Mouse (Mus musculus) ES-CJ7 (cell line): ENCODE data around the gene Sidt2.

Source experiments
- DNase-seq: peaks from one replicate; pipeline ENCODE4 v3.0.0; 2011; ENCODE audit warnings: low read depth, low spot score

Sidt2 gene

DNA sequence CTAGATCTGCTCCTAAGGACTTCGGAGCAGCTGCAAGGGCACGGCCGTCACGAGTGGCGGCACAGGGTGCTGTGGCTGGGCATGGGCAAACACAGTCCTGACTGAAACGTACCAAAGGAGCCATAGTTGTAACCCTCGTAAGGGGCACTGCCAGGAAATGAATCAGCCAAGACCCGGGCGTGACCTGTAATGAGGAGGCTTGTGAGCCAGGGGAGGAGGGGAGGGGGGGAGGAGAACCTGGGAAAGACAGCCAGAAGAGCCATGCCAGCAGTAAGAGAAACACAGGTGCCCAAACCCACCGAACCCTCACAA is 8.2 kb downstream of the Sidt2 start:
- DNase-seq: no peak

DNA sequence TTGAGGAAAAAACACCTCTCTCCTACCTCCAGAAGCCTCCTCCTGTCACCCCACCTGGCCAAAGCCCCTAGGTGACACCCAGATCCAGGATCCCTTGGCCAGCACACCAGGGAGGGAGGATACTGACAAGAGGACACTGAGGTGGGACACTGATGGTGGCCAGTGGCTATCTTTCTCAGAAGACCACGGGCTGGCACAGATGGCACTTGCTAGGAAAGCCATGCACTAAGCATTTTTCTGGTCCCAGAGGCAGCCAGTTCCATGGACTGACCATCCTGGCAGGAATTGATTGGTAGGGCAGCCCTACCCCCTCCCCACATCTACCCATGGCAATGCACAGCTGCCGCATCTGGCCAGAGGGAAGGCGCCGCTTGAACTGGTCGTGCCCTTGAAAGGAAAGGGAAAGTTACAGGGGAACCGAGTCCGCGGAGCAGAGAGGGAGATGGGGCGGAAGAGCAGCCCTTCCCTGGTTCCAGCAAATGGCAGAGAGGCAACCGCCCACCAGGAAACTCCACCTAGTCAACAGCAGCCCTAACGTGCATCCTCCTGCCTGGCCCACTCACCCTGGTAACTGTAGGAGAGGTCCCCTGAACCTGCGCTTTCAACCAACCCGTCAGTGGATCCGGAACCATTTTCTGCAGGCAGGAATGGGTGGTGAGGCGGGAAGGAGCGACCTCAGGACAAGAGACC is 8.7 kb downstream of the Sidt2 start:
- DNase-seq: no peak

DNA sequence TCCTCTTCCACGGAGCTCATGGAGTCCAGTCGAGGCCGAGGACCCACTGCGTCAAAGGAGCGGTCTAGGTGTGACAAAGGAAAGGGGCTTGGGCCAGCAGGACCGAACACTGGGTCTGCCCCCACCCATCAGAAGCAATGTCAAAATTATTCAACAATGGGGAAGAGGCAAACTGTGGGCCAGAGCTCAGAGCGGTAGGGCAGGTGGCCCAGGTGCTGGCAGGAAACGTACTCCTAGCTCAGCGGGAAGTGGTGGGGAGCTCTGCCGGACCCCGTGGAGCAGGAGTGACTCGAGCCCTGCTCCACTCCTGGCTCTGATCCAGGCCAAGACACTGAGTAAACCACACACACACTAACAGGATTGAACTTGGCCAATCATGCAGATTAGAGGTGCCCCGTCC is 9.3 kb downstream of the Sidt2 start:
- DNase-seq: no peak

DNA sequence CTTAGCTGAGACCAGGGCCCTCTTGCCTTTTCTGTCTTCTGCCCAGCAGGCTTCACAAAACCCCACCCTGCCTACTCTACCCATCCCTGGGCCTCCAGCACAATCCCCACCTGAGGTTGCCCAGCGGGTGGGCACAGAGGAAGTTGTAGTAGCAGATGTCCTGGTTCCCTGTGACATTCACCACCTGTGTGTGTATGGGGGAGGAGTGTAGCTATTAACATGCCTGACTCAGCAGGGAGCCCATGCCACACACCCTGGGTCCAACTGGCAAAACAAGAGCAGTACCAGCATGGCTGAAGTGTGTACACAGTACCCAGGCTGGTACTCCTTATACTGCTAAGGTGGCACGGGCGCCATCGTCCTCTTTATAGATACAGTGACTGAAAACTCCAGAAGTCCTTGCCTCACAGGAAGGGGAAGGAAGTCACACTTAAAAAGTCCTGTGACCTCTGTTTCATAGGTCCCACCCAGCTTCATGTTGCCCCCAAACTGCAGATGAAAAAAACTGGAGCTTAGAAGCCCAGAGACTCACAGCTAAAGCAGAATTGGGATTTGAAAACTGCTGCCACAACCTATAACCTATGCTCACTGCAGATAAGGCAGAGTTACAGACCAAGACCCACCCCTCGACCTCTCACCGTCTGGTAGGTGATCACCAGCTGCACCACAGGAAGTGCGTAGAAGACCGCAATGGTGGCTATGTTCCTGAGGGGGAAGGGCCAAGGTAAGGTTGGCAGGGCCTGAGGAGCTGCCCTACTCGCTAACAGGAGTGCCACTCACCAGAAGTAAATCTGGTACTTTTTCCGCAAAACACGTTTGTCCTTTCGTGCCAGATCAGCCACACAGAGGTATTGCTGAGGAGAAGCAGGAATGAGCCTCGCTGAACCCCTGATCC is 10.3 kb downstream of the Sidt2 start:
- DNase-seq: no peak

DNA sequence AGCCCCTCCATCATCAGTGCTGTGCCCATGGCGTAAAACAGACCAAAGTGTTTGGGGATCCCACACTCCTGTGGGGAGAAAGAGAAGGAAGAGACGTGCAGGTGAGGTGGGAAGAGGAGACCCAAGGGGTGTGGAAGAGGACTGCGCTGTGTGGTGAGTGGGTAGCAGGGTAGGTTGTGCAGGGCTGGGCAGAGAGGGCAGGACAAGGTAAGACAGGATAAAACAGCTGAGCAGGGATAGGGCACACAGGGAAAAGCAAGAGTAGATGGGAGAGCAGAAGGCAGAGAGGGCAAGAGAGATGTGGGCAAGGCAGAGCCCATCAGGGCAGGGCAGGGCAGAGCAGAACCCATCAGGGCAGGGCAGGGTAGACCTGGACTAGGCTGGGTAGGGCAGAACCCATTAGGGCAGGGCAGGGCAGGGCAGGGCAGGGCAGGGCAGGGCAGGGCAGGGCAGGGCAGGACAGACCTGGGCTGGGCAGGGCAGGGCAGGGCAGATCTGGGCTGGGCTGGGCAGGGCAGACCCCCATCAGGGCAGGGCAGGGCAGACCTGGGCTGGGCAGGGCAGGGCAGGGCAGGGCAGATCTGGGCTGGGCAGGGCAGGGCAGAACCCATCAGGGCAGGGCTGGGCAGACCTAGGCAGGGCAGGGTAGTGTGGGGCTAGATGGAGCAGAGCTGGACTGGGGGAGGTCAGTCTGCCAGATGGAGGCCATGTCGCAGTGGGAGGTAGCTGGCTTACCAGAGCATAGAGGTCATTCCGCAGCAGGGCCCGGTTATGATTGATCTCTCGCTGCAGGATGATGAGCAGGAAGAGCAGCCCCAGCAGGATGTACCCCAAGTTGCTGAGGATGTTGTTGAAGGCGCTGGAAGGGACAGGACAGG is 11.2 kb downstream of the Sidt2 start:
- DNase-seq: no peak

DNA sequence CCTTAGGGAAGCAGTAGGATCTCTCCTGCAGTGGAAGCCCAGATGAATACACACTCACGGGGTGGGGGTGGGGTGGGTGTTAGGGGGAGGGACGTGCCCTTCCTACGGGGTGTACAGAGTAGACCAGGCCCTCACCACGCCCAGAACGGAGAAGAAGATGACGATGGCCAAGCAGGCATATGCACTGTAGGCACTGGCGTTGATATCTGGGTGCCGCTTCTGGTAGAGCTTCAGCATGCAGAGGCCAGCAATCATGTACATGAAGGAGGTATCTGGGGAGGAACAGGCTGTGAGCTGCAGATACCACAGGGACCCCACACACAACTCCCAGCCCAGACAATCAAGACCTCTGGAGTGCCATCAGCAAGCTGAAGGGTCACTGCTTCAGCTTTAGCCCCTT is 12.1 kb downstream of the Sidt2 start:
- DNase-seq: no peak

DNA sequence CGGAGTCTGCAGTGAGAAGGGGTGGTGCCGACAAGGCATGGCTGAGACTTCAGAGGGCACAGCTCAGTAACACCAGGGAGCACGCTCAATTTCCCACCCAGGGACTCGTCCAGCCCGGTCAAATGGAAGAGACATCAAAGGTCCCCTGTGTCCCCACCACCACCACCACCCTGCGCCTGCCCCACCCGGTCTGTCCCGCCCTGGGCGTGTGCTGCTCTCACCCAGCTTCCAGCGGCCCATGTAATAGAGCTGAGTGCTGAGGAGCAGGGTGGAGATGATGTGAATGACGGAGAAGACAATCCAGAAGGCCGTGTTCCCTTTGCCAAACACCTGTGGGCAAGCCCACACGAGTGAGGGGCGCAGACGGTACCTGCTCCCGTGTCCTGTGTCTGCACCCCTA is 12.6 kb downstream of the Sidt2 start:
- no peak for DNase-seq

DNA sequence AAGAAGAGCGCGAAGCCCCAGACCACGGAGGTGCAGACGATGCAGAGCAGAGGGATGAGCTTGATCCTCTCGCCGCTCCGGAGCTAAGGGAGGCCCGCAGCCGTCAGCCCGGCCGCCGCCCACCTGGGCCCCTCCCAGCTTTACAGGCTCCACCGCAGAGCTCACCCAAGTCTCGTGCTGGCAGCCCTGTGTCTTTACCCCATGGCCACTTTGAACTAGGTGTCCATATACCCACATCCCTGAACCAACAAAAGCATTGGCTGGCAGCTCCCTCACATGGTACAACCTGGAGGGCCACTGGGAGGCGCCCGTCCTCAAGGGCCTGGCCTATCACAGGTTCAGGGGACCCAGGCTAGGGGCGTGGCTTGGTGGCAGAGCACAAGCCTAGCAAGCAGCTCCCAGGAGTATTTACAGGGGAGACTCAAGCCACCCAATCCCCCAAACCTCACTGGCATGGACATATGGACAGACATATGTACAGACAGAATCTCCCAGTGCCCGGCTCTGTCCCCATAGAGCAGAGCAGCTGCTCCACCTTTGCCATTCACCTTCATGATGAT is 13.6 kb downstream of the Sidt2 start:
- peak; percentile 29 for DNase-seq

DNA sequence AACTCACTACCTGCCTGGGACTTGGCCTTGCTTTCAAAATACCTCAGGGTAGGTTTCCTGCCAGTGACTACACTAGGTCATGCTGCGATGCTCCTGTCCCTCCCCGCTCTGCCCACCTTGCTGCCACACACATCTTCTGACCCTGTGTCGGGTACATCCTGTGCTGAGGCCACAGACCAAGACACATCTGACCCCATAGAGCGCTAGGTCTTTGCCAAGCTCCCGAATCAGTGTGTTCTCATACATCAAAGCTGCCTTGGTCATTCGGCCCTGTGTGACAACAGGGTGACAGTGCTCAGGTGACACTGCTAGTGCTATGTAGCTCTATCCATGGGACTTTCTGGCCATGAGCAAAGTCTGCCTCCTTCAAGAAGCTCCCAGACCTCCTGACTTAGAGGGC is 15.3 kb downstream of the Sidt2 start:
- DNase-seq: no peak

DNA sequence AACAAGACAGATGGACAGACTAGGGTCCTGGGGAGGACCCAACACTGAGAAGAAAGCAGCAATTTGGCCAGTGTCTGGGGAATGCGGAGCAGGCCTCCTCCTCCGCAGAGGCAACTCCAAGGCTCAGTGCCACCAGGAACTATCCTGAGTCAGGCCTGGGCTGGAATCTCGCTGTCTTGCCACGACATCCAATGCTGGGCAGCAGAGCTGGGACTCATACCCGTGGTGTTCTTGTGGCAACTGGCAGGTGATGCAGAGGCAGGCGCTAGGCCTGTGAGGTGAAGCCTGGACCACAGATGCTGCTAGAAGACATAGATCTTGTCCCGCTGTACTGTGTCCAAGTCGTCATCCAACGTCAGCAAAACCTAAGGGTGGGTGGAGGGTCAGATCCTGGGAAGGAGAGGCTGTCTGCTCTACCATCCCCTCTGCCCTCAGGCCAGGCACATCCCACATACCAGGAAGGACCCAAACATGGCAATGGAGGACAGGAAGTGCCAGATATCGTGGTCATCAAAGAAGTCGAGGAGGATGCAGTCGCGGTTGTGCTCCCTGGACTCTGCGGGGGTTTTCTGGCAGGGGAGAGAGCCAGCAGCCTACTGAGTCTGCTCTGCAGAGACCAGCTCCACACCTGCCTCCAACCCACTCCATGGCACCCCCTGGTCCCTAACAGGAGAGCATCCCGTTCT is 16.0 kb downstream of the Sidt2 start:
- DNase-seq: no peak

DNA sequence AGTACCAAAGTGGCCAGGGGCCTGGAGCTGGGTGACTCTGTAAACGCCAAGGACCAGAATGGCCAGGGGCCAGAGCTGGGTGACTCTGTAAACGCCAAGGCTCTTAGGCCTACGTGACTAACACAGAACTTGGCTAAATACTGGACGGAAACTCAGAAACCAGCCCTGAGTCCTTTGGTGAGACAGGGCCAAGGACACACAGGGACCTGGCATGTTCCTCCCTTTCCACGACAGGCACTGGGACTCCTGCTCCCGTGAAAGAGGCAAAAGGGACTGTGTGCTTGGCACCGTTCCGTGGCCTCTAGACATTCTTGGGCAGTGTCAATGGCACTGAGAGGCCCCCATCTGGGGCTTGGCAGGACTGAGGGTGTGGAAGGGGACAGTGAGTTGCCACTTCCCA is 17.0 kb downstream of the Sidt2 start:
- no peak for DNase-seq

DNA sequence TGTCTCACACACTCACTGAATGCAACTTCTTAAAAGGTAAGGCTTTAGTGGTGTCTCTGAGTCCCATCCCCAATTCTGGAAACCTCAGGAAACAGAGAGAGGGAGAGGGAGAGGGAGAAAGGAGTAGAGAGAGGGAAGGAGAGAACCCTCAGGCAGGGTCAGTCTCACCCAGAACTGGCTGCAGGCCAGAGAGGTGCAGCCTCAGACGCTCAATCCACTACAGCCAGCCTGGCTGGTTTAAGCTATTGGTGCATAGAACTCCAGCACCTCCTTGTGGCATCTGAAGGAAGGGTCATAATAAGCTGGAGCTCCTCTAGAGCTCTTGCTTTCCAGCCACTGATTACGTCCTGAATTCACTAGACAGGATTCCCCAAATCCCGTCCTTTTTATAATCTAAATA is 18.2 kb downstream of the Sidt2 start:
- peak; percentile 71 for DNase-seq

DNA sequence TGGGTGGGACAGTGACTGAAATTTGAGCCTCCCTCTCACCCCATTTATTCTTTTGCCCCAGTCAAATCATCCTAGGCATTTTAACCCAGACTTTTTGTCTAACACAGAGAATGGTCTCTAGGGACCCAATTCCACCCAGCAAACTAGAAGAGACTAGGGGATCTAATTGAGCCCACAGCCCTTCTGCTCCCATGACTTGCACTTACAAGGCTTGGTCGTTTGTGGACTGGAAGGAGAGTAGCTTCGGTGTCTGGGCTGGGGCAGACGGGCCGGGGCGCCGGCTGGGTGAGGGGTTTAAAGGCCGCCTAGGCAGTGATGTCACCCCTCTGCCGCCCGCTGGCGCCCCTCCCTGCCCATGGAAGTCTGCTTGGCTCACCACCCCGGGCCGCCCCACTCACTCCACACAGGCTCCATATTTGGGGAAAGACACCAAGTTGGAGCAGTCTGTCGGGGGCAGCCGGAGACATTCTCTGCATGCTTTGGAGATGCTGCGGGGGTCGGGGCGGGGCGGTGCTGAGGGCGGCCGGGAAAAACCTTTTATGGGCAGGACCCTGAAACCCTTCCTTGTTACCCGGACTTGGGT is 19.3 kb downstream of the Sidt2 start, which contains the start of gene Tagln:
TSS of gene Tagln (minus strand) at position 431 of the 583 bp plus-strand sequence.
- no peak for DNase-seq

DNA sequence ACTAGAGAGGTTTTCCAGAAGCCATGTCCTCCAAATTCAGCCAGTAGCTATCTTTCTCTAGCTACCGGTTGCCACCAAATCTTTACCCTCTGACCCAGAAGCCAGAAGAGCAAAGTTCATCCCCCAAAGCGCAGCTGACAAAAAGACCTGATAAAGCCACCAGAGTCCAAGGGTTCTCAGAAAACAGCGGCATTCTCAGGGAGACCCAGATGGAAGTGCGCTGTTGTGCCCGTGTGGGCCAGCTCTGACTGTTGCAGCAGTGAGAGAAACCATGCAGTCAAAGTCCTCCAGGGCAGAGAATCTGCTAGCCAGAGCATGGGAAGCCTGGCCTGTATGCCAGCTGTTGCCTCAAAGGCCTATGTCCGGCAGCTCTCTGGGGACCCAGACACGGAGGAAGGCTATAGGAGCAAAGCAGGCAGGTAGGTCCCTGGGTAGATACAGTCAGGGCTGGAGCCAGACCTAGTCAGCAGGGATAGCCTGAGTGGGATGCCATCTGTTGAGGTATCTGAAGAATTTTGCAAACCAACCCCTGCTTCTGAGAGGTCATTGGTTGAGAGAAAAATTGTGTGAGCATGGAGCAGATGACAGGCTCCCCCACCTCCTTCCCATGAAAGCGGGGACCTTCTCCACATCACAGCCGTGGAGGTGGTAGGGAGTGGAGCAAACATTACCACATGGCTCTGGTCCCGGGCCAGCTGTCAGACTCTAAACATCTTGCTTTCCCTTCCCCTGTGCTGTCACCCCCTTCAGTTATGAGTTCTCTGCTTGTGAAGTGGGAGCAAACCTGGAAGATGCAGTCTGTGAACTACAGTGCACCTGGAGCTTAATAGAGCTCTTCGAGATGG is 22.3 kb downstream of the Sidt2 start:
- DNase-seq: no peak

DNA sequence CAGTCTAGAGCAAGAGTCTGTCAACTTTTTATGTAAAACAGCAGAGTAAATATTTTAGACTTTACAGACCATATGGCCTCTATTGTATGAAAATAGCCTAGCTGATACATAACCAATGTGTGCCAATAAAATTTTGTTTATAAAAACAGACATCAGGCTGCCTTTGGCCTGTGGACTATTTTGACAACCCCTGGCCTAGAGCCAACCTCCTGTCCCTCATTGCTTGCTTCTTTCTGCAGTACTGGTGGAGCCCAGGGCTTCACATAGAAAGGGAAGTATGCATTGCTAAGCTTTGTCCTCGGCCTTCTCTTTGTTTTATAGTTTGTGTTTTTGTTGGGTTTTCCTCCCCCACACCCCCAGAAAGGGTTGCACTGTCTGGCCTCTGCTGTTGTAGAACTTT is 23.1 kb downstream of the Sidt2 start:
- no peak for DNase-seq

DNA sequence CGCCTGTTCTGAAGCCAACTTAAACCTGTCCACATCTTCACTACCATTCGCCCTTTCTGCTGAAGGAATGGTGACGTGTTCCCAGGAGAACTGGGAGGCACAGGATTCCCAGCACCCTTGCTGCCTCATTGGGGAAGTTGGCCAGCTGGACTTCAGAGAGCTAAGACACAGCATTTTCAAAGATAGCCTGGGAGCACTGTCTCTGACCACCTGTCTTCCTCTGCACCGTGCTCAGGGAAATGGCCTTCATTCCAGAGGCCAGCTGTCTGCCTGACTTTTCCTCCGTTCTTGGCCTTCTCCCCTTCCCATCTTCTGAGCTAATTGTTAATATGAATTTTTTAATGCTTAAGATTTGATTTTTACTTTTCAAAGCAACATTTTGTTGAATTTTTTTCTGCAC is 25.8 kb downstream of the Sidt2 start:
- no peak for DNase-seq

DNA sequence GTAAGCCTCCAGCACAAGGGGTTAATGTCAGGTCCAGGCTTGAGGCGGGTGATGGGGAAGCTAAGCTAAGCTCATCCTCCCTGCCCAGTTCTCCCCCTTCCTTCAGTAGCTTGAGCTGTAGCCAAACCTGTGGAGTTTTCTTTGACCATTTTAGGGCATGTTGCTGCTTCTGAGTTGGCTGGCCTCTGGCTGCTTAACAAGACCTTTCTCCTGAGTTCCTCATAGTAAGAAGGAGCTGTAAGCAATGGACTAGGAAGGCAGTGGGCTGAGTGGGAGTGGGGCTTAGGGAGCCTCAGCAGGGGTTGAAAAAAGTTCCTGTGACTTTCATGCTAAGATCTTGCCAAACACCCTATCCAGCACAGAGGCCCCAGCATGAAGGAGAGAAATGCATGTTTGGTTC is 35.2 kb downstream of the Sidt2 start:
- no peak for DNase-seq

DNA sequence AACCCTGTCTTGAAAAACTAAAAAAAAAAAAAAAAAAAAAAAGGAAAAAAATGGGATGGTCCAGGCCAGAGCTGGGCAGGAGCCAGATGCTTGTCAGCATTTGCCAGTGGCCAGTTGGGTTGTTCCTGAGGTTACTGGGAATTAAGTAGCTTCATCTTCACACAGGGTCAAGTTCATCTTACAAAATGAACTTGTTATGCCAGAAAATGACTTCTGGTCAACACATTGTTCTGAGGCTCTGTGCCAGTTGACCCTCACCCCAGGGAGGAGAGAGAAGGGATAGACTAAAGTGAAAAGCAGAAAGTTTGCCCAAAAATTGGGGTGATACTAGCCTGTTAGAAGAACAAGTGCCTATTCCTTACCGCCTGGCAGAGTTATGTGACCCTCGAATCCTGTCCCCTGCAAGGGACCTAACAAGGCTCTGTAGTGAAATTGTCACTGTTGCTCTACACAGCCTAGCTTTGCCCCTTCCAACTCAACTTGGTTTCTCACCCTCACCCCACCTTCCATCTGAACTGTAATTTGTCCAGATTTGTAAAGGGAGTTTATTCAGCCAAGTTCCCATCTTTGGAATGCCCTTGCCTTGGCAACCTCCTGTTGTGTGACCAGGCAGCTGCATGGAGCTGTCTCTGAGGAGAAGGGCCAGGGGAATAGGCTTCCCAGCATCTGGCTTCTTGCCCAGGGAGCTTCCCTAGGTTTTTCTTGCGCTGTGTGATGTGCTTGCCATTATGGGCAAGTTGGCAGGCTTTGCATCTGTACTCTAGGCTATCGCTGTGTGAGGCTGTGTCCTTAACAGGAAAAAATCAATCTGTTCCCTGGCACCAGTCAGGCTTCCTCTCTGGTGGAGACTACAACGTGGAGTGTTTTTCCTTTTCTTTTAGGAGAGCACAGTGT is 37.8 kb downstream of the Sidt2 start:
- no peak for DNase-seq

DNA sequence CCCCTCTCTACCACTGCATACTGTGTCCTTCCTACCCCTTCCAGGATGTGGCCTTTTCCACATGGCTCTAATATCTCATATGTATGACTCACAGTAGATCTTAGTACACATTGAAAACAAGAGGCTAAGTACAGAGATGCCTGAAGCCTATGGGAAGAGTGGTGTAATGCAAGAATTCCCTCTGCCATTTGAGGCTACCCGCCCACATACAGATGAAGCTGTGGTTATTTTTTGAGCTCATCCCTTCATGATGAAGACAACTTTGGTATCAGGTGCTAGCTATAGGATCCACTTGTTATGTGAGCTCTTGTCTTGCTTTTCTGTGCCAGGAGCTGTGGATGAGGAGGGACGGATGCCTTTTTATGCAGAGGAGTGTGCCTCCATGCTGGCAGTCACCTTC is 39.4 kb downstream of the Sidt2 start:
- DNase-seq: no peak
